Mouse (Mus musculus) hematopoietic stem cell, adult 5-6 weeks (primary cell): Measurements from ENCODE around the gene Arhgap27. TPM values are rescaled to one million over a fixed set of nuclear protein-coding genes. Genes with fewer than 3 reads are reported as not detected.
A peak's percentile ranks its signal among the peaks of the same experiment; 100 is the strongest.

Source experiments
- ATAC-seq, 2 experiments: fragments of 125-278 bp in 1 of 2; replicated peaks in 1 of 2; 2 replicates each; pipeline ENCODE4 v1.8.0; 2016 to 2017; ENCODE audit warnings: inconsistent platforms in 2 of 2, mild to moderate bottlenecking in 2 of 2, moderate number of reproducible peaks in 2 of 2, low read depth in 1 of 2, moderate TSS enrichment in 1 of 2; ENCODE audit not compliant: low FRiP score in 2 of 2, poor library complexity in 2 of 2, severe bottlenecking in 2 of 2, insufficient read depth in 1 of 2, low TSS enrichment in 1 of 2
- total RNA-seq: library from RNA; stranded (forward); fragments of 172-1452, 232-1000 nt; gene quantifications from 2 replicates; pipeline ENCODE4 v1.2.3, GENCODE M21; 2017

The Arhgap27 gene
- total RNA-seq, 1 experiment from 2014 or later: 21.5 TPM

GRCm38 (mm10) chr11:103362054-103362432, 1.4 kb downstream of the Arhgap27 start:
- 0 out of 4 replicates have a peak, but pooled peaks have one; percentile 8 to 11 for ATAC-seq

GRCm38 (mm10) chr11:103361396-103362053, 2.0 kb downstream of the Arhgap27 start:
- ATAC-seq: 0 out of 4 replicates have a peak, but pooled peaks of 1 of the 2 experiments have one; percentile 26

GRCm38 (mm10) chr11:103360661-103361081, 2.8 kb downstream of the Arhgap27 start:
- no peak for ATAC-seq

- ATAC-seq: peak; percentile 38 to 44
Measured at GRCm38 (mm10) chr11:103359841-103360641, 3.5 kb downstream of the Arhgap27 start.

- peak; percentile 63 to 71 for ATAC-seq
Measured at GRCm38 (mm10) chr11:103359122-103359521, 4.4 kb downstream of the Arhgap27 start.

- no peak for ATAC-seq
Measured at GRCm38 (mm10) chr11:103358316-103358715, 5.2 kb downstream of the Arhgap27 start.

GRCm38 (mm10) chr11:103357710-103358109, 5.8 kb downstream of the Arhgap27 start:
- ATAC-seq: no peak

GRCm38 (mm10) chr11:103356938-103357670, 6.4 kb downstream of the Arhgap27 start:
- no peak for ATAC-seq

GRCm38 (mm10) chr11:103356032-103356571, 7.4 kb downstream of the Arhgap27 start:
- no peak for ATAC-seq

- no peak for ATAC-seq
Measured at GRCm38 (mm10) chr11:103355251-103355650, 8.2 kb downstream of the Arhgap27 start.

GRCm38 (mm10) chr11:103354033-103354432, 9.5 kb downstream of the Arhgap27 start:
- ATAC-seq: peak; percentile 67 to 79; a peak in 3 of 4 replicates

GRCm38 (mm10) chr11:103352239-103352814, 11.2 kb downstream of the Arhgap27 start:
- ATAC-seq: no peak

- no peak for ATAC-seq
Measured at GRCm38 (mm10) chr11:103350711-103351315, 12.7 kb downstream of the Arhgap27 start.

- ATAC-seq: no peak
Measured at GRCm38 (mm10) chr11:103349699-103350098, 13.8 kb downstream of the Arhgap27 start.

GRCm38 (mm10) chr11:103346657-103347056, 16.8 kb downstream of the Arhgap27 start:
- 0 out of 4 replicates have a peak, but pooled peaks have one; percentile 6 to 9 for ATAC-seq

GRCm38 (mm10) chr11:103346236-103346635, 17.3 kb downstream of the Arhgap27 start:
- no peak for ATAC-seq
